Mouse (Mus musculus) brain, adult 10 weeks (tissue): ENCODE results near the gene Spaar. TPM values are rescaled to one million over a fixed set of nuclear protein-coding genes. Genes with fewer than 3 reads are reported as not detected.

ENCODE experiments used
- polyA plus RNA-seq: library from polyadenylated mRNA; stranded (reverse); fragments of 350-450 nt; fragmentation: Illumina TruSeq; extraction: RNeasy Lipid Tissue Mini Kit (QIAGEN cat#74804); gene quantifications from one replicate; pipeline ENCODE4 v1.2.3, GENCODE M21; 2015; ENCODE audit warnings: low read depth, low replicate concordance

Gene Spaar
- polyA plus RNA-seq, result 1.3 TPM

GRCm38 (mm10) chr4:43729794-43730550, at the start of gene Spaar:
Gene Spaar, plus strand, starts transcription at chr4:43730034.

GRCm38 (mm10) chr4:43700707-43701106, 29.1 kb upstream of the Spaar start, which contains the start of gene Olfr70:
Gene Olfr70, minus strand, starts transcription at chr4:43700807.

DNA sequence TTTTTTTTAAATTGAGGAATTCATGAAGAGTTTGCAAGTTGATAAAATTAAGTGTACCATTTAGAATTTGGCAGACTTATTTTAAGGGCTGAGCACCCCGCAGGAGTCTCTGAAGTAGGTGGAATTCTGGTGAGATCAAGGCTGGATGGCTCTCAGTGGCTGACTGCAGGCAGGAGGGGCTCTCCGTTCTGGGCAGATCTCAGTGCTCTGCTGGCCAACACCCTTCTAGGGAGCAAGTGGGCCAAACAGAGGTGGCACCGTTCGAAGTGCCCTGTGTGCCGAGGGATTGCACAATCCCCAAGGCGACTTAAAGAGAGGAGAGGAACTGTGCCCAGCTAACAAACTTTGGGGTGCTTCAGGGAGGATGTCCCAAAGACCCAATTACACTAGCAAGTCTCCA, 20.0 kb upstream of the Spaar start, which contains the start of gene Olfr71:
Gene Olfr71, minus strand, starts transcription at position 387 of the 400 bp plus-strand sequence.

GRCm38 (mm10) chr4:43726995-43727394, 2.8 kb upstream of the Spaar start, which contains the start of gene Hrct1:
Gene Hrct1, plus strand, starts transcription at chr4:43727188.

DNA sequence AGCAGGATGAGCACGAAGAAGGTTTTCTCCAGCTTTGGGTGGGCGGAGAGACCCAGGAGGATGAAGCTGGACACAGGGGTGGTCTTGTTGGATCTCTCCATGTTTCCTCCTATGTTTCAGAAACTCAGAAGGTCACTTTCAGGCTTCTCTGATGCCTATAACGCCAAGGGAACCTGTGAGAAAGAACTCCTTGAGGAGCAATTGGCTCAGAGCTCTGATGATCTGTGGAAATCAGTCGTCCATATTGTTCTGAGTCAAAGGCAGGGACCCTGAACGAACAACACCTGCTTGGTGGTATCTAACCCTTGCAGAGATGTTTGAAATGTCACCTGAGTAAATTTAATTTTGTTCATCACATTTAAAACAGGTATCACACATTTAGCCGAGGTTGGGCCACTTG, 41.1 kb downstream of the Spaar start, which contains the start of gene Olfr159:
Gene Olfr159, minus strand, starts transcription at position 101 of the 400 bp plus-strand sequence.

Other genes starting within 250 kb of the Spaar start
- gene Sit1, start 246.3 kb upstream of the Spaar start, polyA plus RNA-seq, result not detected
- 58.5 TPM for gene Ccdc107, start 237.1 kb upstream of the Spaar start, polyA plus RNA-seq
- 1.8 TPM for gene Arhgef39, start 230.3 kb upstream of the Spaar start, polyA plus RNA-seq
- 1.2 TPM for gene Car9, start 223.1 kb upstream of the Spaar start, polyA plus RNA-seq
- 16.8 TPM for gene Tpm2, start 206.3 kb upstream of the Spaar start, polyA plus RNA-seq
- 65.5 TPM for gene Creb3, start 167.7 kb upstream of the Spaar start, polyA plus RNA-seq
- gene Tln1, start 167.3 kb upstream of the Spaar start, polyA plus RNA-seq, result 40.4 TPM
- gene Rgp1, start 151.3 kb upstream of the Spaar start, polyA plus RNA-seq, result 28.2 TPM
- 61.8 TPM for gene Gba2, start 151.2 kb upstream of the Spaar start, polyA plus RNA-seq
- gene Msmp, start 145.5 kb upstream of the Spaar start, polyA plus RNA-seq, result not detected
- gene Npr2, start 98.1 kb upstream of the Spaar start, polyA plus RNA-seq, result 48.5 TPM
- gene Spag8, start 76.4 kb upstream of the Spaar start, polyA plus RNA-seq, result 1.5 TPM
- 69.8 TPM for gene Hint2, start 73.6 kb upstream of the Spaar start, polyA plus RNA-seq
- gene Tmem8b, start 61.1 kb upstream of the Spaar start, polyA plus RNA-seq, result 40.7 TPM
- gene Fam221b, start 60.9 kb upstream of the Spaar start, polyA plus RNA-seq, result 1.6 TPM
- not detected for gene Olfr70, start 29.2 kb upstream of the Spaar start, polyA plus RNA-seq
- not detected for gene Olfr71, start 19.8 kb upstream of the Spaar start, polyA plus RNA-seq
- 2.0 TPM for gene Hrct1, start 2.8 kb upstream of the Spaar start, polyA plus RNA-seq
- not detected for gene Olfr159, start 41.0 kb downstream of the Spaar start, polyA plus RNA-seq
- not detected for gene Olfr156, start 93.9 kb downstream of the Spaar start, polyA plus RNA-seq
- not detected for gene Olfr157, start 110.2 kb downstream of the Spaar start, polyA plus RNA-seq
- gene Olfr155, start 121.5 kb downstream of the Spaar start, polyA plus RNA-seq, result not detected
- gene Reck, start 145.5 kb downstream of the Spaar start, polyA plus RNA-seq, result 5.6 TPM
- gene Glipr2, start 227.4 kb downstream of the Spaar start, polyA plus RNA-seq, result 4.0 TPM